Mouse (Mus musculus): ENCODE data around the gene Borcs5.

GRCm38 (mm10) chr6:134625431-134625830, 13.9 kb upstream of the Borcs5 start:
- TF ChIP-seq POLR2A (IDR thresholded peaks at IDR 0.05; ENCODE audit: low read depth, low read length) = no peak
- no peak for TF ChIP-seq MAFK (IDR thresholded peaks at IDR 0.05; ENCODE audit: insufficient replicate concordance, low read length)
- TF ChIP-seq CTCF (conservative IDR thresholded peaks at IDR 0.05 in 1 of 2, IDR thresholded peaks at IDR 0.05 in 1 of 2; ENCODE audit: low read depth in 2 of 2, low read length in 2 of 2) = no peak
- no peak for TF ChIP-seq ZMIZ1 (IDR thresholded peaks at IDR 0.05; ENCODE audit: low read depth, low read length)
- TF ChIP-seq USF2 (conservative IDR thresholded peaks at IDR 0.05; ENCODE audit: low read depth, low read length) = no peak
- TF ChIP-seq EP300 (IDR thresholded peaks at IDR 0.05; ENCODE audit: low read length) = no peak
- no peak for TF ChIP-seq MEF2A (IDR thresholded peaks at IDR 0.05; ENCODE audit: borderline replicate concordance, low read depth, low read length)
- no peak for TF ChIP-seq RAD21 (IDR thresholded peaks at IDR 0.05; ENCODE audit: low read depth, low read length)
